Mouse (Mus musculus) midbrain, embryonic 13.5 days (tissue): ENCODE data around the gene Cers1. TPM values are rescaled to one million over a fixed set of nuclear protein-coding genes. Genes with fewer than 3 reads are reported as not detected.
A peak's percentile ranks its signal among the peaks of the same experiment; 100 is the strongest.

Source experiments
- ATAC-seq: fragments of 200-750 bp; cut with Nextera tagmentation; 2 replicates; pipeline ENCODE4 v1.8.0; 2017; ENCODE audit warnings: mild to moderate bottlenecking, moderate TSS enrichment, moderate library complexity
- H3K27ac ChIP-seq: fragments of 300-500 bp; sonication (generic); 2 replicates; pipeline ENCODE4 v1.5.1; 2015; ENCODE audit warnings: inconsistent platforms, mild to moderate bottlenecking, moderate library complexity
- H3K27me3 ChIP-seq: fragments of 300-500 bp; sonication (generic); 2 replicates; pipeline ENCODE4 v1.6.1; 2015; ENCODE audit warnings: mild to moderate bottlenecking, inconsistent platforms
- H3K36me3 ChIP-seq: fragments of 300-500 bp; sonication (generic); 2 replicates; pipeline ENCODE4 v1.6.1; 2015; ENCODE audit warnings: mild to moderate bottlenecking, inconsistent platforms
- H3K4me1 ChIP-seq: fragments of 300-500 bp; sonication (generic); replicated peaks from 2 replicates; pipeline ENCODE4 v1.6.1; 2015; ENCODE audit warnings: inconsistent platforms
- H3K4me2 ChIP-seq: fragments of 300-500 bp; sonication (generic); replicated peaks from 2 replicates; pipeline ENCODE4 v1.6.1; 2015; ENCODE audit warnings: moderate library complexity, mild to moderate bottlenecking, inconsistent platforms
- H3K4me3 ChIP-seq: fragments of 300-500 bp; sonication (generic); replicated peaks from 2 replicates; pipeline ENCODE4 v1.5.1; 2015; ENCODE audit warnings: mild to moderate bottlenecking, inconsistent platforms
- H3K9ac ChIP-seq: fragments of 300-500 bp; sonication (generic); replicated peaks from 2 replicates; pipeline ENCODE4 v1.6.1; 2015; ENCODE audit warnings: mild to moderate bottlenecking, inconsistent platforms
- H3K9me3 ChIP-seq: fragments of 300-500 bp; sonication (generic); 2 replicates; pipeline ENCODE4 v1.6.1; 2016; ENCODE audit warnings: mild to moderate bottlenecking, inconsistent platforms
- WGBS: fragments of 180-500 bp; shearing (Covaris S2); methylation state at CpG from one replicate; pipeline ENCODE4 v1.1.7; 2015; 5-methylcytosine and 5-hydroxymethylcytosine counted together
- polyA plus RNA-seq: library from polyadenylated mRNA; unstranded; fragments of >200 nt; fragmentation: Nextera tagmentation; extraction: Ambion mirVana; gene quantifications from 2 replicates; pipeline ENCODE4 v1.2.1, GENCODE M21; 2015

The Cers1 gene
- polyA plus RNA-seq, 1 experiment from 2014 or later = 26.2 TPM

DNA sequence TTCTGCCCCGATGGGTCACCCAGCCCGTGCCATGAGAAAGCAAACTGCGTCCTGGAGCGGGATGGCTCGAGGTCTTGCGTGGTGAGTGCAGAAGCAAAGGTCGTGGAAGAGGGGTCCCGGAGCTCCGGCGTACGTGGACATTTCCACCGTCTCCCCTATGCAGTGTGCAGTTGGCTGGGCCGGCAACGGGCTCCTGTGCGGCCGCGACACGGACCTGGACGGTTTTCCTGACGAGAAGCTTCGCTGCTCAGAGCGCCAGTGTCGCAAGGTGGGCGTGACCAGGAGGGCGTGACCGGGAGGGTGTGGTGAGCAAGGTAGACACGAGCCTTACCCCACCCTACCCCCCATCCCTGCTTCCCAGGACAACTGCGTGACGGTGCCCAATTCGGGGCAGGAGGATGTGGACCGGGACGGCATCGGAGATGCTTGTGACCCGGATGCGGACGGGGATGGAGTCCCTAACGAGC lies 60.7 kb downstream of the Cers1 start:
- Histone ChIP-seq H3K4me1 (peaks cover 25% of the 10 kb centered on the region), H3K4me2 (peak overlapping the region; percentile 10; the same call in 1 of the 2 replicates), H3K27ac (no peak overlapping the region), H3K9me3 (no peaks in the 10 kb centered on the region), H3K36me3 (no peaks in the 10 kb centered on the region), H3K4me3 (0 out of 2 replicates have a peak overlapping the region, but pooled peaks have one; percentile 8), H3K9ac (no peak overlapping the region; the same call in 1 of the 2 replicates), H3K27me3 (peaks cover 92% of the 10 kb centered on the region)
- WGBS = 6% methylated on average over 37 of the region's 37 CpGs
- no peak for ATAC-seq

GRCm38 (mm10) chr8:70377049-70377448 lies 61.5 kb downstream of the Cers1 start:
- no peak for ATAC-seq
- 12% methylated on average over 15 of the region's 15 CpGs for WGBS
- Histone ChIP-seq H3K27me3 (peaks cover 90% of the 10 kb centered on the region), H3K27ac (no peak overlapping the region), H3K4me3 (no peak overlapping the region), H3K4me1 (peaks cover 25% of the 10 kb centered on the region), H3K36me3 (no peaks in the 10 kb centered on the region), H3K9ac (no peak overlapping the region), H3K9me3 (no peaks in the 10 kb centered on the region), H3K4me2 (no peak overlapping the region)

DNA sequence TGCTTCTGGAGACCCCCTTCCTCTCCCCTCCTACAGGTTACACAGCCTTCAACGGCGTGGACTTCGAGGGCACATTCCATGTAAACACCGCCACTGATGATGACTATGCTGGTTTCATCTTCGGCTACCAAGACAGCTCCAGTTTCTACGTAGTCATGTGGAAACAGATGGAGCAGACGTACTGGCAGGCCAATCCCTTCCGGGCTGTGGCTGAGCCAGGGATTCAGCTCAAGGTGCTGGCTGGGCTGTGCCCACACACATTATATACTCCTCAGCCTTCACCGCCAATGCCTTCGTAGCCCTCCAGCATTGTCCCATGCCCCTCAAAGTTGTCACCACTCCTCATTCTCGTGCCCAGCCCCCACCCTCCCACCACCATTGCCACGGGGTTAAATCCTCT lies 64.5 kb downstream of the Cers1 start:
- Histone ChIP-seq H3K27ac (no peak overlapping the region), H3K36me3 (peaks cover 12% of the 10 kb centered on the region), H3K4me2 (no peak overlapping the region), H3K27me3 (peaks cover 60% of the 10 kb centered on the region), H3K4me1 (peaks cover 6% of the 10 kb centered on the region), H3K4me3 (no peak overlapping the region), H3K9me3 (no peaks in the 10 kb centered on the region), H3K9ac (no peak overlapping the region)
- WGBS = 89% methylated on average over 12 of the region's 12 CpGs
- ATAC-seq = no peak

Other genes with a start within 250 kb of the Cers1 start
- 1.8 TPM in 2 replicates for gene Tm6sf2, start 242.9 kb upstream of the Cers1 start, polyA plus RNA-seq
- 0.39 and 0.40 TPM in 2 replicates for gene Hapln4, start 232.3 kb upstream of the Cers1 start, polyA plus RNA-seq
- 139 and 146 TPM in 2 replicates for gene Ncan, start 194.9 kb upstream of the Cers1 start, polyA plus RNA-seq
- 27.2 and 30.4 TPM in 2 replicates for gene Nr2c2ap, start 184.4 kb upstream of the Cers1 start, polyA plus RNA-seq
- gene Rfxank, start 176.6 kb upstream of the Cers1 start, polyA plus RNA-seq = 12.5 and 13.4 TPM in 2 replicates
- gene Borcs8, start 176.3 kb upstream of the Cers1 start, polyA plus RNA-seq = 53.0 and 56.5 TPM in 2 replicates
- gene Mef2b, start 176.1 kb upstream of the Cers1 start, polyA plus RNA-seq = 0.26 and 0.59 TPM in 2 replicates
- 44.6 and 49.5 TPM in 2 replicates for gene Tmem161a, start 143.4 kb upstream of the Cers1 start, polyA plus RNA-seq
- 4.3 and 4.4 TPM in 2 replicates for gene Slc25a42, start 103.5 kb upstream of the Cers1 start, polyA plus RNA-seq
- gene Sugp2, start 81.5 kb upstream of the Cers1 start, polyA plus RNA-seq = 84.2 and 86.0 TPM in 2 replicates
- gene Armc6, start 81.3 kb upstream of the Cers1 start, polyA plus RNA-seq = 74.2 and 77.6 TPM in 2 replicates
- gene Homer3, start 32.9 kb upstream of the Cers1 start, polyA plus RNA-seq = 57.7 and 61.5 TPM in 2 replicates
- gene Ddx49, start 13.3 kb upstream of the Cers1 start, polyA plus RNA-seq = 50.0 and 54.6 TPM in 2 replicates
- 273 and 290 TPM in 2 replicates for gene Cope, start 13.3 kb upstream of the Cers1 start, polyA plus RNA-seq
- 3.7 and 6.0 TPM in 2 replicates for gene Gdf1, start 14.0 kb downstream of the Cers1 start, polyA plus RNA-seq
- gene Upf1, start 37.5 kb downstream of the Cers1 start, polyA plus RNA-seq = 15.5 and 18.1 TPM in 2 replicates
- 0.21 and 0.42 TPM in 2 replicates for gene Comp, start 57.8 kb downstream of the Cers1 start, polyA plus RNA-seq
- gene Crtc1, start 123.8 kb downstream of the Cers1 start, polyA plus RNA-seq = 33.9 and 36.1 TPM in 2 replicates
- 19.3 and 22.2 TPM in 2 replicates for gene Klhl26, start 161.2 kb downstream of the Cers1 start, polyA plus RNA-seq
- gene Tmem59l, start 171.6 kb downstream of the Cers1 start, polyA plus RNA-seq = 60.6 and 61.5 TPM in 2 replicates
- 0.97 and 1.1 TPM in 2 replicates for gene Crlf1, start 177.4 kb downstream of the Cers1 start, polyA plus RNA-seq
- gene Rex1bd, start 191.0 kb downstream of the Cers1 start, polyA plus RNA-seq = 152 and 155 TPM in 2 replicates
- 680 and 755 TPM in 2 replicates for gene Uba52, start 195.0 kb downstream of the Cers1 start, polyA plus RNA-seq
- 370 and 392 TPM in 2 replicates for gene Fkbp8, start 211.9 kb downstream of the Cers1 start, polyA plus RNA-seq
- gene Kxd1, start 212.2 kb downstream of the Cers1 start, polyA plus RNA-seq = 44.5 and 48.1 TPM in 2 replicates
- gene Ell, start 223.7 kb downstream of the Cers1 start, polyA plus RNA-seq = 17.8 and 18.0 TPM in 2 replicates